In the genomic region with DNA sequence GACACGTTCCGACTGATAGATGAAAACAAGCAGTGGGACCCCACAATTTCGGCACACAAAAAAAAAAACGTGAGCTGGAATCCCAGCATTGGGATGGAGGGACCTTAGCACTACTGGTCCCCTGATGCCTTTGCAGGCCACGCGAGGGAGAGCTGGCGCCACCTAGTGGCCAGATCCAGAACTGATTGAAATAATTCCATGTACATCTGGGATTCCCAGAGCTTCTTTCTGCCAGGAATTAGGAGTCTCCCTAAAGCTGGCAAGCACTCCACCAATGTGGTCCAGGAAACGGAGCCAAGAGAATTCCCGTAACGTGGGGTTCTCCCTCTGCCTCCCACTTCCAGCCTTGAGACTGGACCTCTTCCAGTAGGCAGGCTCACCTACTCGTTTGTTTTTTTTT, we compare ENCODE assay signal across 9 mouse cellular contexts. TPM values are rescaled to one million over a fixed set of nuclear protein-coding genes. Genes with fewer than 3 reads are reported as not detected.
DNase-seq lines count a peak whose midpoint lies in the region; ATAC-seq and TF ChIP-seq lines count a peak whose summit lies in the region.
"Had no signal": no experiment of that assay in that cellular context is flagged by ENCODE, and none has a peak within 500 bp of the region (broad histone marks: within the 10 kb centered on the region; RNA-seq: fewer than 3 reads in every experiment).

No protein-coding gene starts in this region.

- WGBS in forebrain, embryonic 11.5 days = 16% methylated on average over 11 of the region's 11 CpGs
- WGBS in heart, postnatal 0 days = 9% methylated on average over 11 of the region's 11 CpGs

- H3K9me3 ChIP-seq in forebrain, embryonic 11.5 days (ENCODE audit: control insufficient read depth, low read length) = no peaks in the 10 kb centered on the region
- no peaks in the 10 kb centered on the region for H3K9me3 ChIP-seq in heart, postnatal 0 days (replicated peaks; ENCODE audit: control insufficient read depth, low read length)

- H3K4me3 ChIP-seq in forebrain, embryonic 11.5 days (ENCODE audit: low read depth, low read length) = no peak overlapping the region
- H3K4me3 ChIP-seq in heart, postnatal 0 days (ENCODE audit: low read depth, low read length) = no peak overlapping the region

- peak; percentile 58; the same call in 1 of the 2 replicates for ATAC-seq in forebrain, embryonic 11.5 days (replicated peaks; ENCODE audit: low FRiP score)
- ATAC-seq in heart, postnatal 0 days (ENCODE audit: insufficient read depth, low read depth) = no peak
- ATAC-seq in inflammation-experienced regulatory T-cells, adult 6 months = no peak

- H3K9ac ChIP-seq in forebrain, embryonic 11.5 days (ENCODE audit: low read length) = no peak overlapping the region
- H3K9ac ChIP-seq in heart, postnatal 0 days (replicated peaks; ENCODE audit: low read depth, low read length) = no peak overlapping the region

- H3K4me1 ChIP-seq in forebrain, embryonic 11.5 days (replicated peaks; ENCODE audit: control insufficient read depth, insufficient read depth, low read length) = no peaks in the 10 kb centered on the region
- no peaks in the 10 kb centered on the region for H3K4me1 ChIP-seq in heart, postnatal 0 days (ENCODE audit: control insufficient read depth, insufficient read depth)

- no peak overlapping the region for H3K4me2 ChIP-seq in forebrain, embryonic 11.5 days (ENCODE audit: low read depth, low read length, severe bottlenecking)
- H3K4me2 ChIP-seq in heart, postnatal 0 days (ENCODE audit: low read depth, low read length) = no peak overlapping the region

- H3K27ac ChIP-seq in forebrain, embryonic 11.5 days (ENCODE audit: low read depth, low read length) = no peak overlapping the region
- no peak overlapping the region for H3K27ac ChIP-seq in heart, postnatal 0 days (ENCODE audit: low read depth)

- no peaks in the 10 kb centered on the region for H3K36me3 ChIP-seq in forebrain, embryonic 11.5 days (ENCODE audit: control insufficient read depth, insufficient read depth, low read length)
- H3K36me3 ChIP-seq in heart, postnatal 0 days (replicated peaks; ENCODE audit: control insufficient read depth, insufficient read depth, low read length) = no peaks in the 10 kb centered on the region

- no peaks in the 10 kb centered on the region for H3K27me3 ChIP-seq in forebrain, embryonic 11.5 days (ENCODE audit: control insufficient read depth, insufficient read depth, low read length)
- H3K27me3 ChIP-seq in heart, postnatal 0 days (ENCODE audit: control insufficient read depth, insufficient read depth, low read length) = no peaks in the 10 kb centered on the region

- peak; percentile 93 for DNase-seq in NIH3T3 (ENCODE audit: low read depth)
- DNase-seq in brain, adult 2 months (ENCODE audit: low read depth, low spot score) = peak; percentile 79
- DNase-seq in forebrain, embryonic 11.5 days (ENCODE audit: low spot score) = peak; percentile 89
- DNase-seq in heart, postnatal 0 days (ENCODE audit: low spot score) = peak; percentile 62
- peak; percentile 94 to 99 for DNase-seq in layer of hippocampus, postnatal 25 days (ENCODE audit: extremely low spot score in 1 of 2, low spot score in 1 of 2)
- peak; percentile 56 to 77 for DNase-seq in lung, postnatal 4 days
- peak; percentile 82 for DNase-seq in right cerebral cortex, postnatal 25 days

- no peak for TF ChIP-seq EP300 in heart, postnatal 0 days (IDR thresholded peaks at IDR 0.05; ENCODE audit: low read depth)

- peak; percentile 91 for TF ChIP-seq CTCF in heart, postnatal 0 days (IDR thresholded peaks at IDR 0.05; ENCODE audit: low read depth)

RNA-seq across cellular contexts. Expression of a gene that starts 41.3 kb away (rescaled TPM):
- 0.09 TPM in 1 of 2 replicates, not detected in the other for polyA plus RNA-seq in forebrain, embryonic 11.5 days (2014; fragmentation: Nextera tagmentation; extraction: Ambion mirVana)
- total RNA-seq in heart, postnatal 0 days (2014; rRNA removed; ENCODE audit: low replicate concordance) = not detected in 2 replicates
- polyA plus RNA-seq in heart, postnatal 0 days (2015; fragmentation: Nextera tagmentation; extraction: Ambion mirVana) = not detected in 2 replicates
- total RNA-seq in layer of hippocampus, postnatal 25 days (2021) = under 1 TPM; 0.12 to 0.23 TPM
- not detected for polyA plus RNA-seq in inflammation-experienced regulatory T-cells, adult 6 months (2017; shearing (Covaris generic))
- polyA plus RNA-seq: heart, embryonic 16.5 days had no signal
